Mouse (Mus musculus) testis, adult 2 months (tissue): Measurements from ENCODE around the gene Tes3-ps. TPM values are rescaled to one million over a fixed set of nuclear protein-coding genes. Genes with fewer than 3 reads are reported as not detected.

Experiments
- H3K27ac ChIP-seq: fragments of 200-500 bp; 2 replicates; pipeline ENCODE4 v1.5.1; 2012; ENCODE audit warnings: low read depth, low read length; ENCODE audit not compliant: control insufficient read depth, insufficient read depth
- H3K27me3 ChIP-seq: fragments of 200-500 bp; 2 replicates; pipeline ENCODE4 v1.6.1; 2012; ENCODE audit warnings: mild to moderate bottlenecking, low read length, moderate library complexity; ENCODE audit not compliant: control insufficient read depth, insufficient read depth
- H3K36me3 ChIP-seq: fragments of 200-500 bp; 2 replicates; pipeline ENCODE4 v1.6.1; 2012; ENCODE audit warnings: mild to moderate bottlenecking, low read length; ENCODE audit not compliant: control insufficient read depth, insufficient read depth
- H3K4me1 ChIP-seq: fragments of 200-500 bp; 2 replicates; pipeline ENCODE4 v1.6.1; 2012; ENCODE audit warnings: low read length; ENCODE audit not compliant: control insufficient read depth, insufficient read depth
- H3K4me3 ChIP-seq: fragments of 200-500 bp; 2 replicates; pipeline ENCODE4 v1.5.1; 2012; ENCODE audit warnings: low read depth, mild to moderate bottlenecking, low read length, moderate library complexity, mixed read lengths; ENCODE audit not compliant: control insufficient read depth
- CTCF ChIP-seq: fragments of 200-500 bp; IDR thresholded peaks from 2 replicates; pipeline ENCODE4 v1.5.1; 2012; ENCODE audit warnings: low read depth, mild to moderate bottlenecking, inconsistent platforms, low read length, moderate library complexity; ENCODE audit not compliant: control insufficient read depth, insufficient read depth, insufficient replicate concordance
- POLR2A ChIP-seq: fragments of 200-500 bp; IDR thresholded peaks from 2 replicates; pipeline ENCODE4 v1.6.1; 2012; ENCODE audit warnings: low read depth, mild to moderate bottlenecking, inconsistent platforms, low read length, moderate library complexity; ENCODE audit not compliant: control insufficient read depth
- polyA plus RNA-seq: library from polyadenylated mRNA; depleted of rRNA; stranded (reverse); fragments of >200 nt; gene quantifications from 2 replicates; pipeline ENCODE4 v1.2.3, GENCODE M21; 2012; rRNA removed

The Tes3-ps gene
- polyA plus RNA-seq, 1 experiment, result 0.62 TPM

GRCm38 (mm10) chr13:49505776-49506175, 12.7 kb downstream of the Tes3-ps start:
- H3K27me3 ChIP-seq, result no peaks in the 10 kb centered on the region
- TF ChIP-seq POLR2A, result no peak
- TF ChIP-seq CTCF, result no peak
- no peaks in the 10 kb centered on the region for H3K36me3 ChIP-seq
- peak overlapping the region; percentile 73 for H3K27ac ChIP-seq
- no peaks in the 10 kb centered on the region for H3K4me1 ChIP-seq
- H3K4me3 ChIP-seq, result no peak overlapping the region

DNA sequence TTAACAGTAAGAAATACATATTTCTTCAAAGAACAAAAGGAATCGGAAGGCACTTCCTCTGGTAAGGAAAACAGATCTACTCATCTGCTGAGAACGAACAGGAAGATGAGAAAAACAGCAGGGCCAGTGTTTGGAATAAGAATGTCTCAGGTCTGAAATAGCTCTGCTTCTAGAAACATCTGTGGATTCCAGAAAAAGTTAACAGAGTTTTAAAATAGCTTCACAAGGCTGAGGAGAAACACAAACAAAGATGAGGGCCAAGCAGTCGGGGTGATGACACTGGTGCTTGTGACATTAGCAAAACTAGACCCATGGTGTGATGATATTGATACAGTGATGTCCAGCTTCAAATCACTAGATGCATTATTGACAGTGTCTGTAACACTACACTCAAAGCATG, 14.1 kb downstream of the Tes3-ps start:
- Histone ChIP-seq H3K27ac (no peak overlapping the region), H3K27me3 (no peaks in the 10 kb centered on the region), H3K4me1 (no peaks in the 10 kb centered on the region), H3K36me3 (no peaks in the 10 kb centered on the region), H3K4me3 (no peak overlapping the region)
- TF ChIP-seq CTCF (no peak), POLR2A (no peak)

- H3K4me1 ChIP-seq, result no peaks in the 10 kb centered on the region
- no peak for TF ChIP-seq POLR2A
- no peak for TF ChIP-seq CTCF
- no peaks in the 10 kb centered on the region for H3K36me3 ChIP-seq
- H3K27me3 ChIP-seq, result no peaks in the 10 kb centered on the region
- no peak overlapping the region for H3K27ac ChIP-seq
- no peak overlapping the region for H3K4me3 ChIP-seq
Measured at GRCm38 (mm10) chr13:49518761-49519160, 25.6 kb downstream of the Tes3-ps start.

DNA sequence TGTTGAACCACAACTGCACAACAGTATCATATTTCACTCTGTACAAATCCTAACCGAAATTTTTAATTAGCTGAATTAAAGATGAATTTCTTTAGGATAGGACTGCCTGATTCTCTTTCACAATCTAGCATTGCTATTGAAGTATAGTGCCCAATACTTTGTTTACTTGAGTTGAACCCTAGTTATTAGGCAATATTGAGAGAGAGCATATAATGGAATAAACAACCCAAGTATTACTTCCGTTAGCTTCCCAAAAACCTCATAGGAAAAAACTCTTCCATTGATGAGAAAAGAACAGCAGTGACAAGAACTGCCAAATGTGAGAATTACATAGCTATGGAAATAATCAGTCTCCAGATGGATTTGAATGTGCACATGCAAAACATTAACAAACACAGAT, 33.1 kb downstream of the Tes3-ps start:
- TF ChIP-seq CTCF, result no peak
- no peak for TF ChIP-seq POLR2A
- Histone ChIP-seq H3K27me3 (no peaks in the 10 kb centered on the region), H3K27ac (no peak overlapping the region), H3K4me3 (no peak overlapping the region), H3K36me3 (no peaks in the 10 kb centered on the region), H3K4me1 (no peaks in the 10 kb centered on the region)

GRCm38 (mm10) chr13:49530636-49531035, 37.5 kb downstream of the Tes3-ps start:
- H3K27me3 ChIP-seq, result no peaks in the 10 kb centered on the region
- H3K4me3 ChIP-seq, result no peak overlapping the region
- no peak overlapping the region for H3K27ac ChIP-seq
- TF ChIP-seq POLR2A, result no peak
- TF ChIP-seq CTCF, result no peak
- H3K36me3 ChIP-seq, result no peaks in the 10 kb centered on the region
- no peaks in the 10 kb centered on the region for H3K4me1 ChIP-seq

GRCm38 (mm10) chr13:49536946-49537345, 43.8 kb downstream of the Tes3-ps start:
- no peak for TF ChIP-seq POLR2A
- no peak for TF ChIP-seq CTCF
- no peak overlapping the region for H3K4me3 ChIP-seq
- no peaks in the 10 kb centered on the region for H3K36me3 ChIP-seq
- no peaks in the 10 kb centered on the region for H3K4me1 ChIP-seq
- H3K27ac ChIP-seq, result peak overlapping the region; percentile 42; the same call in 1 of the 2 replicates
- no peaks in the 10 kb centered on the region for H3K27me3 ChIP-seq

- Histone ChIP-seq H3K36me3 (no peaks in the 10 kb centered on the region; the same call in 1 of the 2 replicates), H3K27ac (no peak overlapping the region), H3K4me1 (no peaks in the 10 kb centered on the region), H3K27me3 (no peaks in the 10 kb centered on the region), H3K4me3 (no peak overlapping the region)
- TF ChIP-seq POLR2A, result no peak
- no peak for TF ChIP-seq CTCF
Measured at GRCm38 (mm10) chr13:49538693-49539092, 45.6 kb downstream of the Tes3-ps start.

DNA sequence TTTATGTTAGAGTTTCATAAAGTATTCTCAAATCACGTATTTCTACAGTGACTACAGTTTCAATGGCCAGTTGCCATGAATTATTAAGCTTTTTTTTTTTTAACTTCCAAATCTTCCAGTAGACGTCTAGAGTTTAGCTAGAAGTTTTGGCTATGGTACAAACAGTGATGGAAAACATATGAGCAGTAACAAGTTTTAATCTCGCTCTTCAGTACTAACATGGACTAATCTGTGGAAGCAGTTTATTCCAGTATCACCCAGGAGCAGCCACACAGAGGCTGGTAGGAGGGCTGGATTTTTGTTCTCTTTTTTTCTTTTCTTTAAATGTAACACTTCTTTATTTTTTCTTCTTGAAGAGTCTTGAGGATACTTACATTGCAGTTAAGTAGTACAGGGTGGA, 51.2 kb downstream of the Tes3-ps start, which contains the start of gene Aspn:
Gene Aspn (plus strand): TSS at position 165 of the 400 bp plus-strand sequence.
- Histone ChIP-seq H3K36me3 (no peaks in the 10 kb centered on the region; the same call in 1 of the 2 replicates), H3K27me3 (no peaks in the 10 kb centered on the region), H3K4me3 (no peak within 1 kb of the TSS), H3K4me1 (no peaks in the 10 kb centered on the region), H3K27ac (no peak within 1 kb of the TSS)
- TF ChIP-seq CTCF (no peak), POLR2A (no peak)

GRCm38 (mm10) chr13:49545646-49546045, 52.5 kb downstream of the Tes3-ps start:
- TF ChIP-seq POLR2A (no peak), CTCF (no peak)
- Histone ChIP-seq H3K27ac (no peak overlapping the region), H3K4me3 (no peak overlapping the region), H3K36me3 (no peaks in the 10 kb centered on the region; the same call in 1 of the 2 replicates), H3K4me1 (no peaks in the 10 kb centered on the region), H3K27me3 (no peaks in the 10 kb centered on the region)

Other genes with a start within 250 kb of the Tes3-ps start
- gene Susd3, start 244.6 kb upstream of the Tes3-ps start, polyA plus RNA-seq, result 37.7 and 51.3 TPM in 2 replicates
- 0.56 and 0.60 TPM in 2 replicates for gene Fgd3, start 173.0 kb upstream of the Tes3-ps start, polyA plus RNA-seq
- 42.8 and 44.7 TPM in 2 replicates for gene Bicd2, start 151.7 kb upstream of the Tes3-ps start, polyA plus RNA-seq
- 11.6 and 12.2 TPM in 2 replicates for gene Ippk, start 72.1 kb upstream of the Tes3-ps start, polyA plus RNA-seq
- 0.42 and 0.96 TPM in 2 replicates for gene Ecm2, start 11.5 kb downstream of the Tes3-ps start, polyA plus RNA-seq
- 0.08 and 0.30 TPM in 2 replicates for gene Aspn, start 51.1 kb downstream of the Tes3-ps start, polyA plus RNA-seq
- 0.12 and 0.20 TPM in 2 replicates for gene Omd, start 89.1 kb downstream of the Tes3-ps start, polyA plus RNA-seq
- gene Ogn, start 114.7 kb downstream of the Tes3-ps start, polyA plus RNA-seq, result 1.7 and 2.6 TPM in 2 replicates
- 9.4 and 11.2 TPM in 2 replicates for gene Cenpp, start 159.5 kb downstream of the Tes3-ps start, polyA plus RNA-seq
- gene Nol8, start 159.8 kb downstream of the Tes3-ps start, polyA plus RNA-seq, result 18.1 and 23.3 TPM in 2 replicates
- 15.3 and 16.7 TPM in 2 replicates for gene Iars, start 188.8 kb downstream of the Tes3-ps start, polyA plus RNA-seq